Mouse (Mus musculus): ENCODE measurements at regions not wholly inside any gene's neighbourhood (a gene's known extent, or its start where the extent isn't known, plus 50 kb on each side); places are given as distances from the start of the nearest gene placed in this dataset.
"Not testable (repeated sequence)": the region's sequence is repeated elsewhere in the genome, so short reads cannot be mapped to it uniquely, and the experiment has no call there.

- no peak for DNase-seq (ENCODE audit: low read depth)
Measured at GRCm38 (mm10) chr12:15654585-15654984, 162.1 kb downstream of the Trib2 start.

- peak; percentile 73 for DNase-seq (ENCODE audit: low read depth)
Measured at GRCm38 (mm10) chr12:15653357-15653763, 163.4 kb downstream of the Trib2 start.

GRCm38 (mm10) chr12:15651293-15651692, 165.4 kb downstream of the Trib2 start:
- no peak for DNase-seq (ENCODE audit: low read depth)

- no peak for DNase-seq (ENCODE audit: low read depth)
Measured at GRCm38 (mm10) chr12:15649906-15650305, 166.8 kb downstream of the Trib2 start.

GRCm38 (mm10) chr12:15649226-15649625, 167.5 kb downstream of the Trib2 start:
- no peak for DNase-seq (ENCODE audit: low read depth)

- DNase-seq (ENCODE audit: low read depth) = no peak
Measured at GRCm38 (mm10) chr12:15644074-15644672, 172.5 kb downstream of the Trib2 start.

GRCm38 (mm10) chr12:15643669-15644068, 173.1 kb downstream of the Trib2 start:
- DNase-seq (ENCODE audit: low read depth) = peak; percentile 73

- no peak for DNase-seq (ENCODE audit: low read depth)
Measured at GRCm38 (mm10) chr12:15640320-15640719, 176.4 kb downstream of the Trib2 start.

- DNase-seq (ENCODE audit: low read depth) = no peak
Measured at GRCm38 (mm10) chr12:15629971-15630370, 186.8 kb downstream of the Trib2 start.

- peak; percentile 72 for DNase-seq (ENCODE audit: low read depth)
Measured at GRCm38 (mm10) chr12:15619521-15619920, 197.2 kb downstream of the Trib2 start.

- DNase-seq (ENCODE audit: low read depth) = peak; percentile 86
Measured at GRCm38 (mm10) chr12:15617312-15617711, 199.4 kb downstream of the Trib2 start.

- no peak for DNase-seq (ENCODE audit: low read depth)
Measured at GRCm38 (mm10) chr12:15611847-15612580, 204.7 kb downstream of the Trib2 start.

GRCm38 (mm10) chr12:15607091-15607490, 209.6 kb downstream of the Trib2 start:
- no peak for DNase-seq (ENCODE audit: low read depth)

GRCm38 (mm10) chr12:15606095-15606494, 210.6 kb downstream of the Trib2 start:
- peak; percentile 69 for DNase-seq (ENCODE audit: low read depth)

- DNase-seq (ENCODE audit: low read depth) = no peak
Measured at GRCm38 (mm10) chr12:15604630-15605029, 212.1 kb downstream of the Trib2 start.

- no peak for DNase-seq (ENCODE audit: low read depth)
Measured at GRCm38 (mm10) chr12:15603885-15604284, 212.8 kb downstream of the Trib2 start.

- peak; percentile 75 for DNase-seq (ENCODE audit: low read depth)
Measured at GRCm38 (mm10) chr12:15603319-15603718, 213.4 kb downstream of the Trib2 start.

- no peak for DNase-seq (ENCODE audit: low read depth)
Measured at GRCm38 (mm10) chr12:15594704-15595103, 222.0 kb downstream of the Trib2 start.

- DNase-seq (ENCODE audit: low read depth) = not testable (repeated sequence)
Measured at GRCm38 (mm10) chr12:15587864-15588263, 228.9 kb downstream of the Trib2 start.

GRCm38 (mm10) chr12:15586706-15587442, 229.8 kb downstream of the Trib2 start:
- DNase-seq (ENCODE audit: low read depth) = no peak

- no peak for DNase-seq (ENCODE audit: low read depth)
Measured at GRCm38 (mm10) chr12:15585845-15586244, 230.9 kb downstream of the Trib2 start.

GRCm38 (mm10) chr12:15584721-15585120, 232.0 kb downstream of the Trib2 start:
- DNase-seq (ENCODE audit: low read depth) = no peak

GRCm38 (mm10) chr12:15566785-15567109, 250.0 kb downstream of the Trib2 start:
- DNase-seq (ENCODE audit: low read depth) = no peak
